Mouse (Mus musculus): ENCODE measurements at regions not wholly inside any gene's neighbourhood (a gene's known extent, or its start where the extent isn't known, plus 50 kb on each side); places are given as distances from the start of the nearest gene placed in this dataset.

DNA sequence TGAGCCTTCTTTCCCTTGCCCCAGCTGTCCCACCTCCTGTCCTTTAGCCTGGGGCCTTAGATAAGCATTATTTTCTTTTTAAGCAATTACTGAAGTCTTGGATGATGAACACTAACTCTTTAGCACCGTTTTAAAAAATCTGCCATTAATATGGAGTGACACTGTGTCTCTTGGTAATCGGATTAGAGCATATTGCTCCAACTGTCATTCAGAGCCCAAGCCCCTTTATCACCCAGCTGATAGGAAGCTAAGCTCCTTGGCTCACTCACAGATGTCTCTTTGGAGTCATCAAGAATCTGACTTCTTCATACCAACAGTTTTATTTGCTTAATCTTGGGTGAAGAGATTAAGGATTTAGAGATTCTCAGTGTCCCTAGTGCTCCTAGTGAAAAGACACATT lies 94.3 kb upstream of the Elac2 start:
- H3K36me3 ChIP-seq, result no peaks in the 10 kb centered on the region
- 43% methylated on average over 2 of the region's 2 CpGs for WGBS
- ATAC-seq (ENCODE audit: insufficient number of reproducible peaks, insufficient read depth, low FRiP score, low TSS enrichment, low read depth), result no peak

GRCm38 (mm10) chr11:64889335-64890020 lies 89.4 kb upstream of the Elac2 start:
- Histone ChIP-seq H3K4me2 (no peak overlapping the region), H3K4me3 (no peak overlapping the region), H3K9ac (no peak overlapping the region), H3K36me3 (no peaks in the 10 kb centered on the region), H3K9me3 (no peaks in the 10 kb centered on the region), H3K27ac (no peak overlapping the region), H3K27me3 (peaks cover 5% of the 10 kb centered on the region; the same call in 1 of the 2 replicates), H3K4me1 (no peaks in the 10 kb centered on the region)
- no peak for ATAC-seq (ENCODE audit: insufficient number of reproducible peaks, insufficient read depth, low FRiP score, low TSS enrichment, low read depth)
- WGBS, result 79% methylated on average over 11 of the region's 11 CpGs

More for the DNA sequence above, 94.3 kb upstream of the Elac2 start:
- Histone ChIP-seq H3K4me1 (no peaks in the 10 kb centered on the region), H3K9me3 (no peaks in the 10 kb centered on the region), H3K27me3 (peaks cover 5% of the 10 kb centered on the region; the same call in 1 of the 2 replicates), H3K4me3 (no peak overlapping the region), H3K9ac (no peak overlapping the region), H3K4me2 (no peak overlapping the region), H3K27ac (no peak overlapping the region)

- H3K27ac ChIP-seq, result no peak overlapping the region
- no peaks in the 10 kb centered on the region for H3K36me3 ChIP-seq
- H3K9ac ChIP-seq, result no peak overlapping the region
- H3K4me1 ChIP-seq, result no peaks in the 10 kb centered on the region
- ATAC-seq (ENCODE audit: insufficient number of reproducible peaks, insufficient read depth, low FRiP score, low TSS enrichment, low read depth), result no peak
- H3K4me3 ChIP-seq, result no peak overlapping the region
- H3K9me3 ChIP-seq, result no peaks in the 10 kb centered on the region
- whole genome bisulfite sequencing, result 39% methylated on average over 3 of the region's 3 CpGs
- no peak overlapping the region for H3K4me2 ChIP-seq
- peaks cover 5% of the 10 kb centered on the region; the same call in 1 of the 2 replicates for H3K27me3 ChIP-seq
These were observed 88.1 kb upstream of the Elac2 start for GRCm38 (mm10) chr11:64890776-64891175.

DNA sequence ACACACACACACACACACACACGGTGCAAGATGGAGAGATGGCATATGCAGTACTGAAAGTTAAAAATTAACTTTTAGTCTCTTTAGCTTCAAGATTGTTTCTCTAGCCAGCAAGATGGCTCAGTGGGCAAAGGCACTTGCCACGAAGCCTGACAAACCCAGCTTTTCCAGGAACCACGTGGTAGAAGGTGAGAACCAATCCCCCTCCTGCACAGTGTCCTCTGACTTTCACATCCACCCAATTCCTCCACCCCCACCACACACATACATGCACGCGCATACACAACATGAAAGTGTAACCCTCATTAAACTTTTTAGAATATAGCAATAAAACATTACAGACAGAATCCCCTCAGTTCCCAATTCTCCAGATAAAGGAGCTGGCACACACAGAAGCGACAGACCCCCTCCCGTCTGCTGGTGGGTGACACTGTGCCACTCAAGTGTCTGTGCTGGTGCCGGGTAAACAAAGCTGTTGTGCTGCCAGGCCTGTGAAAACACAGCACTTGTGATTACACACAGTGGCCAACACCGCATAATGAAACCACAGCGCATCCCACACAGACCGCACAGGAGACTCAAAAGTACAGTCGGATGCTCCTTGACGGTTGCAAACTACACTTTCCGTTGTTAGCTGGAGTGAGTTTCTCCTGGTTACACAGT lies 82.9 kb upstream of the Elac2 start:
- no peak overlapping the region for H3K4me3 ChIP-seq
- WGBS, result 84% methylated on average over 14 of the region's 14 CpGs
- H3K4me1 ChIP-seq, result peaks cover 8% of the 10 kb centered on the region; the same call in 1 of the 2 replicates
- no peak overlapping the region for H3K4me2 ChIP-seq
- no peaks in the 10 kb centered on the region for H3K36me3 ChIP-seq
- 0 out of 2 replicates have a peak, but pooled peaks cover 5% of the 10 kb centered on the region for H3K27me3 ChIP-seq
- no peak overlapping the region for H3K27ac ChIP-seq
- H3K9ac ChIP-seq, result no peak overlapping the region
- ATAC-seq (ENCODE audit: insufficient number of reproducible peaks, insufficient read depth, low FRiP score, low TSS enrichment, low read depth), result no peak
- H3K9me3 ChIP-seq, result no peaks in the 10 kb centered on the region

GRCm38 (mm10) chr11:64898758-64899586 lies 79.9 kb upstream of the Elac2 start:
- 31% methylated on average over 17 of the region's 17 CpGs for WGBS
- Histone ChIP-seq H3K4me1 (peaks cover 8% of the 10 kb centered on the region; the same call in 1 of the 2 replicates), H3K4me3 (no peak overlapping the region), H3K4me2 (no peak overlapping the region), H3K27ac (no peak overlapping the region), H3K36me3 (no peaks in the 10 kb centered on the region), H3K9me3 (no peaks in the 10 kb centered on the region), H3K9ac (no peak overlapping the region), H3K27me3 (0 out of 2 replicates have a peak, but pooled peaks cover 5% of the 10 kb centered on the region)
- no peak for ATAC-seq (ENCODE audit: insufficient number of reproducible peaks, insufficient read depth, low FRiP score, low TSS enrichment, low read depth)

DNA sequence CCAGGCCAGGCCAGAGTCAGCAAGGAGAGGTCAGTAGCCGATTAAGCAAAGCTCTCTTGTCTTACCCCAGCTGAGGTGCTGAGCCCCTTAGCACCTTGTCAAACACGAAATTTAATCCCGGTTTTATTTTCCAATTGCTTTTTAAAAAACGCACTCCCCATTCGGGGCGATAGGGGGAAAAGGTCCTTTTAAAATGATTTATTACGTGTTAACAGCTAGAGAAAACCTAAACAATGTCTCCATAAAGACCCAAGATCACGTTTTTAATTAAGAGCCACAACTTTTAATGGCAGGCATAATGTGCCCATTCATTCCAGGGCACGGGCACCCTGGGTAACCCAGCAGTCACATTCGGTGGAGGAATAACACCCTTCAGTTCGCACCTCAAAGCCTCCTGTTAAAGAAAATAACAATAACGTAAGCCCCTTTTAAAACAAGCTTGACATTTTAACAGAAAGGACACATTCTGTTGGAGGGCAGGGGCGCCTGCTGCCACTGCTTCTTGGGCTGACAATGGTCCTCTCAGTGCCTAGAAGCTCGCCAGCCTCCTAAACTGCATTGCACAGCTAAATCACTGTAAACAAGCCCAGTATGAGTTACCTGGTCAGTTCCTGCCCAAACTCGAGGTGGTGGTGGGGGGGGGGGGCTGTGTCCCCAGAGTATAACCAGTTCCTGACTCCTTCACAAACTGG lies 79.1 kb upstream of the Elac2 start:
- H3K4me3 ChIP-seq, result no peak overlapping the region
- H3K9me3 ChIP-seq, result no peaks in the 10 kb centered on the region
- 0 out of 2 replicates have a peak, but pooled peaks cover 5% of the 10 kb centered on the region for H3K27me3 ChIP-seq
- H3K36me3 ChIP-seq, result no peaks in the 10 kb centered on the region
- no peak for ATAC-seq (ENCODE audit: insufficient number of reproducible peaks, insufficient read depth, low FRiP score, low TSS enrichment, low read depth)
- 64% methylated on average over 15 of the region's 15 CpGs for WGBS
- H3K4me1 ChIP-seq, result peaks cover 8% of the 10 kb centered on the region; the same call in 1 of the 2 replicates
- no peak overlapping the region for H3K4me2 ChIP-seq
- H3K9ac ChIP-seq, result no peak overlapping the region
- no peak overlapping the region for H3K27ac ChIP-seq

DNA sequence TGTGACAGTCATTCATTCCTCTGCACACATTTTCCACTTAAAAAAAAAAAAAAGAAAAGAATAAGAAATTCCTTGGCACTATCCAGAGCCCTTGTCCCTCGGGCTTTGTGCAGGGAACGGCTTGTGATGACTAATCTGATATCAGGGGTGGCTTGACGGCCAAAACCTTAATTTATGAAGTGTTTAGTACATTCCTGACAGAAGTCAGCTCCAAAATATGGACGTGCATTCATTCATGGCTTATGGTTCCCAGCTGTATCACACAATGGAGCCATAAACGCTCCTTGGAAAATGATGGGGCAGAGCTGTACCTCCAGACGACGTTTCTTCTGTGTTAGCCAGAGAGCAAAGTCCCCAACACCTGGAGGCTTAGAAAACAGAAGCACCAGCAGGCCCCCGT lies 62.1 kb upstream of the Elac2 start:
- no peaks in the 10 kb centered on the region for H3K27me3 ChIP-seq
- H3K9me3 ChIP-seq, result no peaks in the 10 kb centered on the region
- H3K4me3 ChIP-seq, result no peak overlapping the region
- H3K27ac ChIP-seq, result no peak overlapping the region
- H3K9ac ChIP-seq, result no peak overlapping the region
- WGBS, result 60% methylated on average over 8 of the region's 8 CpGs
- no peaks in the 10 kb centered on the region for H3K36me3 ChIP-seq
- no peaks in the 10 kb centered on the region for H3K4me1 ChIP-seq
- H3K4me2 ChIP-seq, result no peak overlapping the region
- no peak for ATAC-seq (ENCODE audit: insufficient number of reproducible peaks, insufficient read depth, low FRiP score, low TSS enrichment, low read depth)

- Histone ChIP-seq H3K9ac (no peak overlapping the region), H3K4me1 (no peaks in the 10 kb centered on the region), H3K9me3 (no peaks in the 10 kb centered on the region), H3K27me3 (no peaks in the 10 kb centered on the region), H3K4me2 (no peak overlapping the region), H3K36me3 (no peaks in the 10 kb centered on the region), H3K27ac (no peak overlapping the region), H3K4me3 (no peak overlapping the region)
- WGBS, result 77% methylated on average over 4 of the region's 4 CpGs
- ATAC-seq (ENCODE audit: insufficient number of reproducible peaks, insufficient read depth, low FRiP score, low TSS enrichment, low read depth), result no peak
These were observed 61.5 kb upstream of the Elac2 start for GRCm38 (mm10) chr11:64917301-64917700.

GRCm38 (mm10) chr11:64924989-64925388 lies 53.8 kb upstream of the Elac2 start:
- Histone ChIP-seq H3K4me1 (no peaks in the 10 kb centered on the region), H3K4me2 (no peak overlapping the region), H3K36me3 (no peaks in the 10 kb centered on the region), H3K27ac (no peak overlapping the region), H3K9ac (no peak overlapping the region), H3K4me3 (no peak overlapping the region), H3K27me3 (no peaks in the 10 kb centered on the region), H3K9me3 (no peaks in the 10 kb centered on the region)
- no peak for ATAC-seq (ENCODE audit: insufficient number of reproducible peaks, insufficient read depth, low FRiP score, low TSS enrichment, low read depth)
- 65% methylated on average over 2 of the region's 2 CpGs for WGBS

DNA sequence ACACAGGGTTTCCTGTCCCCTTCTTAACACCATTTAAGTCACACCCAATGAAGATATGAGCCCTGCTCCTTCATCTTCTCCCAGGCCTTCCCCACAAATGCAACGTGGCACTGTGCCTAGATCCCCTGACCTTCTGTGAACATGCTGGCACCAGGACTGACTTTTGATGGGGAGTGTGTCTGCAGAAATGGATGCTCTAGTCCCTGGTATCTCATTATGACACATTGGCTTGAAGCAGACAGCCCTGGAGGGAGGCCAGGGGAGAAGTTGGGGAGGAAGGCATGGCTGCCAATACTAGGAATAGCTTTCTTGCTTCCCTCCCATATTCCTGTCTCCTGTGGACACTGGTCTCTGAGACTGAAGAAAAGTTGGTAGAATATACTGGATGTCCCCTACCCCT lies 52.9 kb upstream of the Elac2 start:
- Histone ChIP-seq H3K9ac (no peak overlapping the region), H3K27me3 (no peaks in the 10 kb centered on the region), H3K9me3 (no peaks in the 10 kb centered on the region), H3K27ac (no peak overlapping the region), H3K4me2 (no peak overlapping the region), H3K36me3 (no peaks in the 10 kb centered on the region), H3K4me1 (no peaks in the 10 kb centered on the region), H3K4me3 (no peak overlapping the region)
- no peak for ATAC-seq (ENCODE audit: insufficient number of reproducible peaks, insufficient read depth, low FRiP score, low TSS enrichment, low read depth)
- WGBS, result 90% methylated on average over 1 of the region's 1 CpGs

Data from embryonic facial prominence, embryonic 13.5 days (tissue).